Mouse (Mus musculus) ovary, postnatal 14 days (tissue): Measurements from ENCODE around the gene Pde4dip.
A peak's percentile ranks its signal among the peaks of the same experiment; 100 is the strongest.

Experiments used
- DNase-seq: peaks from one replicate; pipeline ENCODE4 v3.0.0; 2022; ENCODE audit warnings: low spot score

The Pde4dip gene

DNA sequence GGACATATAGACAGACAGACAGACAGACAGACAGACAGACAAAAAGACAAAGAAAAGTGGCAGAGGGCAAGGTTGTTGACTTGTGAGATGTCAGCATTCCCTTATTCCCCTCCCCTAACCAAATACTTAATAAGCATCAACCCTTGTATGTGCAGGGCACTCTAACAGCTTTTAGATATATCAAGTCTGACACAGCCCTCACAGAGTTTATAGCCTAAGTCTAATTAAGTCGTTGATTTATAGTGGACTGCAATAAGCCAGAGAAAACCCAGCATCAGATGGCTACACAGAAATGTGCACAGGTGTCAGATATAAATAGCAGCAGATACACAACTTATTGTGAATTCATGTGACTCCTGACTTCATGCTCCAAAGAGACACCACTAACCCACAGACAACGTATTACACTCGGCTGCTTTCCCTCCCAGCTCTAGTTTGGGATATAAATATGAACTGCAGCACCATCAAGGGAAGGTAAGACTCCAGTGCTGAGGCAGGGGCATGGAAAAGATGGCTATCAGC, 87.3 kb downstream of the Pde4dip start:
- no peak for DNase-seq

DNA sequence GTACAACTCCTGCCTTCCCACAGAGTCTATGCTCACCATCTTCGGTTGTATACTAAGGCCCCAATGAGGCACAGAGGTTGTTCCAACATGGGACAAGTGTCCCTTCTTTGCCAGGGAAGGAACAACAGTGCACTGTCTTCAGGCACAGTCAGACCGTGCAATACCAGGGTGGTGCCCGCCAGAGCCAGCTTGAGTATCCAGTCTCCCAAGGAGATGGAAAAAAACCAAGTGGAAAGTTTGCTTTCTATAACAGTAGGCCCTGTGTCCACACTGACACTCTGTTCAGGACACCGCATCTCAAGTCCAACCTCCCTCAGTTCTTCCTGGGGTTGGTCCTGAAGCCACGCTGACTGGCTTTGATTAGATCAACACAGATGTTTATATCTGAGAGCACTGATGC, 87.8 kb downstream of the Pde4dip start:
- DNase-seq, result no peak

DNA sequence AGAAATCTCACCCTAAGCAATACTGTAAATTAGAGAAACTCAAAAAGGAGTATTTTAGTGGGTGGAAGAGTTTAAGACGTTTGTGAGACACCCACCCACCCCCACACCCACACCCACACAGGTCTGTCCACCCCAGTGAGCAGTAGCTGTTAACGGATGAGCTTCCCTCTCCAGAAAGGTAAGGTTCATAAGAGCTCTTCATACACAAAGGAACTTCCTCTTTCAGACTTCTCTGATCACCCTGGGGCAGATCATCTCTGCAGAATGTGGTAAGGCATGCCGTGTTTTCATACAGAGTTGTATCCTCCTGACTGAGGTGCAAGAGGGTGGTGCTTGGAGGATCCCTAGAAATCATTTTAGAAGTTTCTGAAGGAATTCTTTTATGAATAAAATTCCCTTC, 88.5 kb downstream of the Pde4dip start:
- no peak for DNase-seq

DNA sequence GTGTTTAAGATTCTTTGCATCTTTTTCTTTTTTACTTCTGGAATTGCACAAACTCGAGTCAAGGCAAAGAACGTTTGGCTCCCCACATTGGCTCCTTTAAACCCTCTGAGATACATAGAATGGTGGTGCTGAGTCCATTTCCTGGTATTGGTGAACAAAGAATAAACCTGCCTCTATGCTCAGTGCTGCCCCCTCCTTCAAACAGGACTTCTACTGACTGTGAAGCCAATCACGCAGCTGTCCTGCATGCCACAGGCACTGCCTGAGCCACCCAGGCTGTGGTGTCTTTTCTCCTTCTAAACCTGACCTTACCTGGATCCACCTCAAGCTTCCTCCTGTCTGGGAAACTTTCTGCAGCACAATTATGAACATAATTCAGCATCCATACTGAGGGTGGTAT, 89.2 kb downstream of the Pde4dip start:
- no peak for DNase-seq

DNA sequence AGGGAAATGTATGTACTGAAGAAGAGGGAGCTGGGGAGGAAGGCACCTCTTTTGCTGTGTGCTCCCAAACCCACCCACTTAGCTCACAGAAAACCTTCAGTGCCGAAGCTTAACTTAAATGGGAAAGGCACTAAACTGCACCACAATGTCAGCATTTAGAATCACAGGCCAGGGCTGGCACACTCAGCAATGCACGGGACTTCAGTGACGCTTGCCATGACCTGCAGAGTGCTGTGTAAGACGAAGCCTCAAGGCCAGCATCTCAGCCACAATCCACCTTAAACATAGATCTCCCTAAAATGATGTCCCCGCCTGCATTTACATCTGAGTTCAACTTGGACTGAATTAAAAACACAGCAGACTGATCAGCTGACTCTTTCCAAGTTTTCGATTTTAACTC, 91.1 kb downstream of the Pde4dip start:
- DNase-seq, result no peak

DNA sequence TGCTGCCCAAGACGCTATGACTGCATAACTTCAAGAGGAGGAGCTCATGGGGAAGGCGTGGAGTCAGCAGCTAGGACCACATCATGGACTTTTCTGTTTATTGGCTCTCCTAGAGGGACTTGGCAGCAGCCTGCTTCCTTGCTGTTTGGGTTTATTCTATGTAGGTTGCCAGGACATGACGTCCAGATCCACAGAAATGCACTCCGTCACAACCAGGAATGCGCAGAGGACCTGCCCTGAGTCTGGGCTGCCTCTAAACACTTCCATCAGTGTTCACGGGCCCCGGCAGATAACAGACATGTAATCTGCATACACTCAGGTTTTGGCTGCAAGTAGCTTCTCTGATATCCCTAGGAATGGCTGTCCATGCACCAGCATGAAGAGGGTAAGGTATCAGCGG, 94.5 kb downstream of the Pde4dip start:
- no peak for DNase-seq

DNA sequence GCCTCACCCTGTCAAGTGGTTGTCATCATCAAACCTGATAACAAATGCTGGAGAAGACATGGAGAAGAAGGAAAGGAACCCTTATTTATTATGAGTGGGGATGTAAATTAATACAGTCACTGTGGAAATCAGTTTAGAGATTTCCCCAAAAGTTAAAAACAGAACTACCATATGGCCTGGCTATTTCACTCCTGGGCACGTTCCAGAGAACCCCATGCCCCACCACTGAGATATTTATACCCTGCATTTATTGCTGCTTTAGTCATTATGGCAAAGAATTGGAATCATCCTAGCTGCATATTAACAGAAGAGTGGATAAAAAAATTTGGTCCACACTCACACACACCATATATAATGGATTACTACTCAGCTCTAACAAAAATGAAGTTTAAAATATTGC, 98.4 kb downstream of the Pde4dip start:
- DNase-seq, result no peak

DNA sequence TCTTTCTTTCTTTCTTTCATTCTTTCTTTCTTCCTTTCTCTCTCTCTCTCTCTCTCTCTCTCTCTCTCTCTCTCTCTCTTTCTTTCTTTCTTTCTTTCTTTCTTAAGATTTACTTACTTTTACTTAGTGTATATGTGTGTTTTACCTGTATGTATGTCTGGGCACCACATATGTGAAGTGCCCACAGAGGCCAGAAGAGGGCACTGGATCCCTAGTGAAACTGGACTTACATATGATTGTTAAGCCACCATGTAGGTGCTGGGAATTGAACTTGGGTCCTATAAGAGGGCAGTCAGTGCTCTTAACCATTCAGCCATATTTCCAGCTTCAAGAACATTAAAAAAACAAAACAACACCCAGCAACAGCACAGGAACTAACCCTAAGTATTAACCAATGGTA, 99.2 kb downstream of the Pde4dip start:
- no peak for DNase-seq

DNA sequence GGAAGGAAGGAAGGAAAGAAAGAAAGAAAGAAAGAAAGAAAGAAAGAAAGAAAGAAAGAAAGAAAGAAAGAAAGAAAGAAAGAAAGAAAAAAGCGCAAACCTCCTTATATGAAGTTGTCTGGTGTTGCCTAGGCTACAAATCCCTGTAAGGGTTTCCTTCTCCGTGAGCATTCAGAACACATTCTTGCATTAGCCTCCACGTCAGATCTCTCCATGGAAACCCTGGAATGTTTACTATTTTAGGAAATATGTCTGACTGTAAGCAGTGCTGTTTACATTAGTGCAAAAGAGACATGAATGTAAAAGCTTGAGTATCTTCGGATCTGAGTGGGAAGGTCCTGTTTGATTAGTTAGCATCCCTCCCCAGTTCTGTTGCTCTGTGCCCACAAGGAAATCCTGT, 112.3 kb downstream of the Pde4dip start:
- DNase-seq, result no peak

DNA sequence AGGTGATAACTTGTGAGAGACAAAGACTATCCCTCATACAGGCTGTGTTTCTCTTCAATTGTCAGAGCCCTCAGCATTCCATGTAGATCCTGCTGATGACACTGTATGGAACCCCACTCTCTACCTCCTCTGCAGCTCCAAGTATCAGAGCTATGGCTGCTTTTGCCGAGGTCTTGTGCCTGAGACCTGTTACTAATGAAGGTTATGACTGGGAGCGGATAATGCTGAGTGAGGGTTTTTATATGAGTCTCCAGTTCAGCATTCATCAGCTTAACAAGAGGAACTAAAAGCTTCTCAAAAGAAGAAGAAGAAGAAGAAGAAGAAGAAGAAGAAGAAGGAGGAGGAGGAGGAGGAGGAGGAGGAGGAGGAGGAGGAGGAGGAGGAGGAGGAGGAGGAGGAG, 112.8 kb downstream of the Pde4dip start:
- no peak for DNase-seq

DNA sequence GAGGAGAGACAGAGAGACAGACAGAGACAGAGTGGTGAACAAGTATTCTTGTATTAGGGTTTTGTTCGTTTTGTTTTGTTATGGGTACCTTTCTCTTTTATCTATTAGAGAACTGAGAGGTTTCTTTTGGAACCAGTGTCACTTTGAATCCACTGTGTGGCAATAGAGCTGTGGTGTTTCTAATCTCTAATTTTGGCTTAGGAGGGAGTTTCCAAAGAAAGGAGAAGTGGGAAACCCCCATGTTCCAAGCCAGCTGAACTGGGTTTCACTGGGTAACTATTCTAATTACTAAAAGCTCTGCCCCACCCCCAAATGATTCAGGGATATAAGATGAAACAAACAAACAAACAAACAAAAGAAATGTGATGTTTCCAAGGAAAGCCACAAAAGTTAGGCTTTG, 113.6 kb downstream of the Pde4dip start:
- no peak for DNase-seq

DNA sequence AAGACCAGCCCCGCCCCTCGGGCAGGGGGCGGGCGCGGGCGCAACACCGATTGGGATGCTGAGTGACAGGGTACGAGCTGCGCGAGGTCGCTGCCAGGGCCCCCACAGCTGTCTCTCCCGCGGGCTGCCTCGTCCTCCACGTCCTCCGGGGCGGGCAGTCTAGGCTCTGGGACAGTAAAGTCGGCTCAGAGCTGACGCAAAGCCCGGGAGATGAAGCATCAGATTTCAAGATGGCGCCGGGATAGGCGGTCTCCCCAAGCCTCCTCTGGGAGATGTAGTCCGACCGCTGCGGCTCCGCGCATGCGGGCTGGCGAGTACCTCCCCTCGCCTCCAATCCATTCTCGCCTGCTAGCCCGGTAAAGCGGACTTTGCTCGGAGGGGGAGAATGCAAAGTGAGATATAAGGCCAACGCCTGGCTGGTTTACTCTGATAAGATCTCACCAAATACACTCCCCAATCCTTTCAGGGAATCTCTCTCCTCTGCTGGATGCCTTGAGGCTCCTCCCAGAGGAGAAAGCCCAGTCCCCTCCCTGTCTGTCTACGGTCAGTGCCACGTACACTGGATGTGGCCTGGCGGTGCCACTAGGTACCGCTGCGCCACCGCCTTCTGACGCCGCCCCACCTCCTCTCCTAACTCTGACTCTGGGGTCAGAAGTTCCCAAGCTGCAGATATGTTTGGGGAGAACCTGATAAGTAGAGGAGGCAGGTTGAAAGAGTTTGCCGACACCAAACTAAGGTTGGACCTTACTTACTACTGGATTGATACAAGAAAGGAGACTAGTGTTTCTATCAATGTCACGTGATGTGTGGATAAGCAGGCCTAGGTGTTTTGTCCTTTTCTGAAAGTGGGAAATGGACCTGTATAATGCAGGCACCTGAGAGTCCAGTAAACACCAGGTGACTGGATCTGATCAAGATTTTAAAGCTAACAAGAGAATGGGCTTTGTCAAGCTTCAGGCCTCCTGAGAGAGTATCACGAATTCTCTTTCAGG, 120.4 kb downstream of the Pde4dip start:
- DNase-seq, result peak; percentile 82

DNA sequence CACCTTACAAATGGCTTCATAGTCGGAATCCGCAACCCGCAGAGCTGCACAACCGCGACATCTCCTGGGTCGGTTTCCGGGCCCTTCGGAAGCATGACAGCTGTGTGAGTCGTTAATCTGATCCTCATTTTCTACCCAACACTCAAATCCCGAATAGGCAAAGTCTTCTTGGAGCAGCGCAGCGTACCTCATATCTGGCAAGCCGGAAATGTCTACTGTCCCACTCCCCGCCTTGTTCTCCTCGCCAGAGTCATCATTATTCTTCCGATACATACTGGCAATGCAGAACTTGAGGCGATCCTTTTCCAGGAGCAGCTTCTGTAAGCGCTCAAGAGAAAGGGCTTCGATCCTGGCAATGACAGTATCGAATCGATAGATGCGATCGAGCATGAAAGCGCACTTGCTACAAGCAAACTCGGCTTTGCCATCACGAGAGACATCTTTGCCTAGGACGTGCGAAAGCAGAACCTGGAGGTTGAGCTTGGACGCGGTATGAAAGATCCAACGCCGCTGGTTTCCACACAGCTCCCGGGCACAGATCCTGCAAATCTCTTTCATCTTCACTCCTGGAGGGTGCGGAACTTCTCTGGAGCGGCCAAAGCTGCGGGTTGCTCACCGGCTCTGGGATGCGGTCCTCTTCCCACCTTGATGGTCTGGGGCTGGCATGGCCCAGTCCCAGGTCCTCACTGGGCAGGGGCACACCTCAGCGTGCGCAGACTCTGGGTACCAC, 121.3 kb downstream of the Pde4dip start:
- no peak for DNase-seq

DNA sequence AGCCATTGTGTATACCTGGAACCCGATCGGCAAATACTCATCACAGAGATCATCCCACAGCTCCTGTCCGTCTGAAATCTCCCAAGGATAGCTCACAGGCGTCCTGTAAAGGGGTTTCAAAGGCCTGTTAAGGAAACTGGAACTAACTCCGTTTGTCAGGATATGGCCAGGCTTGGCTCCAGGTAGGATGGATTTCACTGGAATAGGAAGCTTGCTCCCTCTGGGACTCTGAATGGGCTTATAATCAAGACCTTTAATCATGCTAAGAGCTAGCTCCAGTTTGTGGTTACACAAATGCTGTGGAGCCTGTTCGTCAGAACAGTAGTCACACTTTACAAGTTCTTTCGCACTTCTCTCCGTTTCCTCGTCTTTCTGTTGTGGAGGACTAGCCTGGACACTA, 122.0 kb downstream of the Pde4dip start:
- DNase-seq, result peak; percentile 4

DNA sequence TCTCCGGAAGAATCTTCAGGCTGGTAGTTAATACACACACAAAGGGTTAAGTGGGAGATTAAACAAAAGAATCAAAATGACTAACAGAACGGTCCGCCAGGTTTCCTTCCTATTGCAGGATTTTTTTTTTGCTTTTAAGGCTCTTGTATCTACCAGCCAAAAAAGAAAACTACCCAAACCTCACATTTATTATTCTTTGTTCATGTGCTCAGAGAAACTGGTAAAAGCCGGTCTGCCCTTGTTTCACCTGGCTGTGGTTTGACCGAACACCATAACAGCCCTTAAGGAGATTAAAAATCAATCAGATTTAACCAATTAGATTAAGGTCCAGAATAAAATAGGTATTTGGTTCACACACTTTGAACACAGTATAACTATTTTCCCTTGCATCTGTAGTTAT, 124.4 kb downstream of the Pde4dip start:
- no peak for DNase-seq

DNA sequence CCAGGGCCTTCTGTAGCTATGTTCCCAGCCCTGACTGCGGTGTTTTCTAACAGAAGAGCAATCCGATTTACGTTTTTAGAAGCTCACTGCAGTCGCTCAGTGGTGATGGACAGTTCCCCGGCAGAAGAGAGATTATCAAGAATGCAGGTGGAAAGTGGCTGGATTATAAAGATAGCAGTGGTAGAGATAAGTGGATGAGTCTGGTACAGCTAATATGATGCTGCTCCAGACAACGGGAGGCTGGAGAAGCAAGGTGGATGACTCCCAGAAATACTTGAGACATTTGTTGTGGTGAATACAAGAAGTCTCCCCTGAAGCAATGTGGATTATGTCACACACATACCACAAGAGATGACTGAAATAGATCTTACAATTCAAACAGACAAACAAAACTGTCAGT, 126.6 kb downstream of the Pde4dip start:
- no peak for DNase-seq

DNA sequence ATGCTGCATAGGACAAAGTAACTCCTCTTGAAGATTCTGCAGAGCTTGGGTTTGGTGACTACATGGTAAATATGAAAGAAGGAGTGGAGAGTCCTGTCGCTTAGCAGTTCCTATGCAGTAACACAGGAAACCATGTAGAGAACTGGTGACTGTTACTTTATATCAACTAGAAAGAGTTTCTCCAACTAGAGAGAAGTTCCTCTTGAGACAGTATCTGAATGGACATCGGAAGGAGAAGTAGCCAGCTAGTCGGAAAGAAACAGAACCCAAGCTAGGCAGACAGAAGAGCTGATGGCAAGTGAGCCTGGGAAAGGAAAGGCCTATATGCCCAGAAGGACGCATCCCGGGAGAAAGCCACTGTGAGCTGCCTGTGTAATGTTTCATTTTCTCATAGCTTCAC, 127.3 kb downstream of the Pde4dip start:
- DNase-seq, result no peak

DNA sequence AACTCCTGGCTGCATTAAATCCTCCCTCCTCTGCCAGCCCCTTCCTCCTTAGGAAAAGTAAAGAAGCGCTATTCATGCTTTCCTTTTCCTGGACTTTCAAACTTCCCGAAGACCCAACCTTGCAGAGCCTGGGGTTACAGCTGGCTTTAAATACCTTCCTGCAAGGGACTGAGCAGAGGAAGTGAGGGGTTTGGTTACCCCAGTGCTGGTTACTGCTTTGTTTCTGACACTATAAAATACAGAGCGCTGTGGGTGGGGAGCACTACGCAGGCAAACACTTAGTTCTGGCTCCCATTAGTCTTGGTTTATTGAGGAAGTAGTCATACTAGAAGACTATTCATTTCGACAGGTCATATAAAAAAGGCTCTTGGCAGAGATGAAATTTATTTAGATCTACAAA, 128.7 kb downstream of the Pde4dip start:
- no peak for DNase-seq

DNA sequence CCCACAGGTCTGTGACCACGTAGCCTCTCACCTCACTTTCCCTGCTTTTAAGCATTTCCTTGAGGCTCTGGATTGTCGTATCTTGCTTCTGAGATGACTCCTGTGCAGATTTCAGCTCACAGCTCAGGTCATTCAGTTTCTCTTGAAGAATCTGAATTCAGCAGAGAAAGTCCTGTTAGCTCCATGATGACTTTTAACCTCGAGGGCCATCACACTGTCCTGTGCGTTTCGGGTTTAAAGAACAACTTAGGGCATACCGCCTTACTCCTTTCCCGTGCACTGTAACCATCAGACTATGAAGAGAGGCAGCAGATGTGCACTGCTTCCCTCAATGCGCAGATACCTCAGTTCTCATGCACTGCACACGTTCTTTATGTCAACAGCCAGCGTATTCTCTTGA, 131.0 kb downstream of the Pde4dip start:
- DNase-seq, result no peak

DNA sequence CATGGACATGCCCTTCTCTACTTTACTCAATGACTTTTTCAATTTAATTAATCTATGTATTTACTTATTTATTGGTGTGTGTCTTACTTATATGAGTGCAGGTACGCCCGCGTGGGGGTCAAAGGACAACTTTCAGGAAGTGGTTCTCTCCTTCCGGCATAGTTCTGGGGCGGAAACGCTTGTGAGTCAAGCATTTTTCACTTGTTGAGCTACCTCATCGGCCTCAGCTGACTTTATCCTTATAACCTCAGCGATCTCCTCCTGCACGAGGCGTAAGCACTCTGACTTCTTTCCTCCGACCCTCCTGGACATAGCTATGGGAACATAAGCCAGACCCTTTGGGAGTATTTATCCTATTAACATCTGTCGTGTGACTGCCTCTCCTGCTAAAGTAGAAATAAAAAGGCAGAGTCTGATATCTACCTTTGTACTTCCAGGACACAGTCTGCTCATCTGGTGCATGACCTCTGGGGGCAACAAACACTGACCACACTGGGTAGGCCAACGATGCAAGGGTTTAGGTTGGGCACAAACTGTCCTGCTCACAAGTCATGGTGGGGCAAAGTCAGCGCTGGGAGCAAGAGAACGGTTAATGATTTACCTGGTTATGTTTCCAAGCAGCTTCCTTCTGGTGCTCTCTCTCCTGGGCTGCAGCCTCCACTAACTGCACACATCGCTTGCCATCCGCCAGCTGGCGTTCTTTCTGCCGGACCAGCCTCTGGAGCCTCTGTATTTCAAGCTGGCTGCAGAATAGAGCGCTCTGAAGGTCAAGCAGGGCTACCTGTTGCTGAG, 132.0 kb downstream of the Pde4dip start:
- no peak for DNase-seq

DNA sequence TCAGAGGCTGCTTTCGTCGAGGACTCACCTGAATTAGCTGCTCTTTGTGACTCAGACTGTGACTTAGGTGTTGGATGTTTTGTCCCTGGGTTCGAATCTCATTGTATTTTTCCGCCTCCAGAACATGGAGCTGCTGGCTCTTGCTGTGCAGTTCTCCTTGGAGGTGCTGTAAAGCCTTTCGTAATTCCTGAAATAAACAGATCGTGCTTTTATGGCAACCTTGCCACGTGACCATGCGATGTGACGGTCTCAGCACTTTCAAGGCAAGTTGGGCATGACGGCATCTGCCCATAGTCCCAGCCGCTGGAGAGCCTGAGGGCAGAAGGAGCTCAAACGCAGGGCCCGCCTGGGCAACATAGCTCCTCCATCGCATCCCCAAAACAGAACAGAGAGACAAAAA, 133.1 kb downstream of the Pde4dip start:
- DNase-seq, result no peak

DNA sequence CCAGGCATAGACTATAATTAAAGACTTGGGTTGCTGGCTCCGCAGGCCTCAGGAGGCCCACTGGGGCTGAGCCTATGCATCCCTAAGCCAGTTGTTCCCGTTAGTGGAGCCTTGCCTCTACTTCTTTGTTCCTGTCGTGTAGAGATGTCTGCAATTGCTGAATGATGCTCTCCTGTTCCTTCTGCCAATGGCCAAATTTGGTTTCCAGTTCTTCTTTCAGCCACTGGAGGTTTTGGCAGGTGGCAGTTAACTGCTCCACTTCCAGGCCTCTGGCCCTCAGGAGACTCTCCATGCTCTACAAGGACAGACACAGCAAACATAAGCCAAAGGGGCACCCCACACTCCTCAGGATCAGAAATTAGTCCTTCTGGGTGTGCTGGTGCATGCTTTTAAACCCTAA, 135.6 kb downstream of the Pde4dip start:
- DNase-seq, result no peak
